Mouse (Mus musculus): ENCODE data around the gene Rhbdf2. TPM values are rescaled to one million over a fixed set of nuclear protein-coding genes. Genes with fewer than 3 reads are reported as not detected.

Gene Rhbdf2
- 15.6 TPM for total RNA-seq (2023)

DNA sequence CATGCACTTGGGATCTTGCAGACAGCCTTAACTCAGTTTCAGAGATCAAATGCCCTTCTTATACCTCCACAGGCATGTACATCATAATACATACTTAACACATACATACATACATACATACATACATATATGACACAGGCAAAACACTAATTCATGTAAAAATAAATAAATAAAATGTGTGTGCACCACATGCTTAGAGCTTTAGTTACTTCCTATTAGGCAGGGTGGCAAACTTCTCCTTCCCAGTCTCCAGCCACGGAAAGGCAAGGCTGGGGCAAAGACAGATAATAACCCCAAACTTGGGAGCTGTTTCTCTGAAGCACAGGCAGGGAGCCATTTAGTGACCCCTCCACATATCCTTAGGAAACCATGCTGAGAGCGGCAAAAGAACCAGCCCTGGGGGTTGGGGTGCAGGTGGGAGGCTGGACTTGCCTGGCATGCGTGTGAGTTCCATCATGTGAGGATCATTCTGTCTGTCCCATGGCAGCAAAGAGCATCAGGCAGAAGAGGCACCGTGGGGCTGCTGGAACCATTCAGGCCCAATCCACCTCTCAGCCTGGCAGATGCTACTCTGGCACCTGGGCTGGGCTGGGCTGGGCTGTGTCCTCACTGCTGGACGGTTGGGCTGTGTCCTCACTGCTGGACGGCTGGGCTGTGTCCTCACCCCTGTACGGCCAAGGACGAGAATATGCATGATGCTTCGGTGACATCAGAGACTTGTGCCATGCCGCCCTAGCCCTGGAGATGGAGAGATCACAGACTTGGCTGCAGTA lies at the start of gene Rhbdf2:
Rhbdf2 (minus strand) TSS at position 721 of the 773 bp plus-strand sequence.

GRCm38 (mm10) chr11:116654255-116654821 lies 27.5 kb upstream of the Rhbdf2 start, which contains the start of gene Cygb:
TSS of gene Cygb (minus strand) at chr11:116654313.

GRCm38 (mm10) chr11:116653234-116653633 lies 26.4 kb upstream of the Rhbdf2 start, which contains the start of gene Prcd:
TSS of gene Prcd (plus strand) at chr11:116653534.

GRCm38 (mm10) chr11:116586310-116586709 lies 40.5 kb downstream of the Rhbdf2 start, which contains the start of gene Aanat:
TSS of gene Aanat (plus strand) at chr11:116586432.

DNA sequence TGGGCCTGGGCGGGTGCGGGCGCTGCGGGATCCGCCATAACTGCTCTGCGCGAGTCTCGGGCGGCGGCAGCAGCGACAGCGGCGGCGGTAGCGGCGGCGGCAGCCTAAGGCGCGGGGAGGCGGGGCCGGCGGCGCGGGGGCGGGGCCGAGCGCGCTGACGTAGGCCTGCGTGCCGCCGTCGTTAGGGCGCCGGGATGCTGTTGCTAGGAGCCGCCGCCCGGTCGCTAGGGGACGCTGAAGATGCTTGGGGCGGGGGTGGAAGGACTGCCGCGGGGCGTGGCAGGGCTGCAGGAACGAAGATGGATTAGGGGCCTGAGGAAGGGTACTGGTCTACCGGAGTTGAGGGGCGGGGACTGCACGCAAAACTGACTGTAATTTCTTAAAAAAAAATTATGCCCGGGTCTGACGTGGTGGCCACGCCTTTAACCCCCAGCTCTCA lies 45.4 kb downstream of the Rhbdf2 start, which contains the start of gene Ube2o:
Ube2o (minus strand) TSS at position 72 of the 439 bp plus-strand sequence.

Other genes starting within 250 kb of the Rhbdf2 start
- gene Rnf157, start 214.0 kb downstream of the Rhbdf2 start, total RNA-seq (2023) = 10.5 TPM
- gene Ubald2, start 192.9 kb downstream of the Rhbdf2 start, total RNA-seq (2023) = 101 TPM
- gene Qrich2, start 160.8 kb downstream of the Rhbdf2 start, total RNA-seq (2023) = not detected
- gene Prpsap1, start 132.8 kb downstream of the Rhbdf2 start, total RNA-seq (2023) = 81.2 TPM
- 0.12 TPM for gene Sphk1, start 96.1 kb downstream of the Rhbdf2 start, total RNA-seq (2023)
- gene Ube2o, start 45.6 kb downstream of the Rhbdf2 start, total RNA-seq (2023) = 22.7 TPM
- not detected for gene Aanat, start 40.6 kb downstream of the Rhbdf2 start, total RNA-seq (2023)
- not detected for gene Prcd, start 26.5 kb upstream of the Rhbdf2 start, total RNA-seq (2023)
- gene Cygb, start 27.3 kb upstream of the Rhbdf2 start, total RNA-seq (2023) = not detected
- not detected for gene St6galnac1, start 148.5 kb upstream of the Rhbdf2 start, total RNA-seq (2023)
- not detected for gene Mxra7, start 201.0 kb upstream of the Rhbdf2 start, total RNA-seq (2023)
- gene Mettl23, start 216.3 kb upstream of the Rhbdf2 start, total RNA-seq (2023) = 69.0 TPM
- 60.2 TPM for gene Jmjd6, start 216.4 kb upstream of the Rhbdf2 start, total RNA-seq (2023)
- 11.1 TPM for gene Mfsd11, start 225.4 kb upstream of the Rhbdf2 start, total RNA-seq (2023)
- gene Srsf2, start 226.1 kb upstream of the Rhbdf2 start, total RNA-seq (2023) = 421 TPM

All from CD8-positive naive resting alpha-beta T cell, adult 57 days (primary cell).